Mouse (Mus musculus) limb, embryonic 11.5 days (tissue): Measurements from ENCODE around the gene Glyr1. TPM values are rescaled to one million over a fixed set of nuclear protein-coding genes. Genes with fewer than 3 reads are reported as not detected.
A peak's percentile ranks its signal among the peaks of the same experiment; 100 is the strongest.

Source experiments
- ATAC-seq: fragments of 200-750 bp; cut with Nextera tagmentation; 2 replicates; pipeline ENCODE4 v1.8.0; 2017; ENCODE audit warnings: low read depth; ENCODE audit not compliant: insufficient number of reproducible peaks, low FRiP score, low TSS enrichment
- DNase-seq: peaks from one replicate; pipeline ENCODE4 v3.0.0-alpha.2; 2015; ENCODE audit warnings: low spot score
- H3K27ac ChIP-seq: fragments of 300-500 bp; sonication (generic); replicated peaks from 2 replicates; pipeline ENCODE4 v1.5.1; 2014; ENCODE audit warnings: low read depth, mild to moderate bottlenecking, low read length
- H3K27me3 ChIP-seq: fragments of 300-500 bp; sonication (generic); 2 replicates; pipeline ENCODE4 v1.6.1; 2014; ENCODE audit warnings: mild to moderate bottlenecking, low read length, mixed read lengths; ENCODE audit not compliant: control insufficient read depth, insufficient read depth
- H3K36me3 ChIP-seq: fragments of 300-500 bp; sonication (generic); 2 replicates; pipeline ENCODE4 v1.6.1; 2014; ENCODE audit warnings: mild to moderate bottlenecking, low read length, moderate library complexity, mixed read lengths; ENCODE audit not compliant: control insufficient read depth, insufficient read depth
- H3K4me1 ChIP-seq: fragments of 300-500 bp; sonication (generic); 2 replicates; pipeline ENCODE4 v1.6.1; 2014; ENCODE audit warnings: low read length, mixed read lengths; ENCODE audit not compliant: control insufficient read depth, insufficient read depth
- H3K4me2 ChIP-seq: fragments of 300-500 bp; sonication (generic); 2 replicates; pipeline ENCODE4 v1.6.1; 2014; ENCODE audit warnings: low read depth, mild to moderate bottlenecking, moderate library complexity; ENCODE audit not compliant: severe bottlenecking
- H3K4me3 ChIP-seq: fragments of 300-500 bp; sonication (generic); 2 replicates; pipeline ENCODE4 v1.5.1; 2014; ENCODE audit warnings: low read depth, low read length
- H3K9ac ChIP-seq: fragments of 300-500 bp; sonication (generic); 2 replicates; pipeline ENCODE4 v1.6.1; 2014; ENCODE audit warnings: mild to moderate bottlenecking, low read length
- H3K9me3 ChIP-seq: fragments of 300-500 bp; sonication (generic); 2 replicates; pipeline ENCODE4 v1.6.1; 2016; ENCODE audit warnings: low read length; ENCODE audit not compliant: control insufficient read depth
- WGBS: fragments of 180-500 bp; shearing (Covaris S2); extraction: QIAGEN DNeasy Blood & Tissue Kit; methylation state at CpG from one replicate; pipeline ENCODE4 v1.1.7; 2014; 5-methylcytosine and 5-hydroxymethylcytosine counted together
- polyA plus RNA-seq: library from polyadenylated mRNA; unstranded; fragments of >200 nt; fragmentation: Nextera tagmentation; extraction: Ambion mirVana; gene quantifications from 2 replicates; pipeline ENCODE4 v1.2.1, GENCODE M21; 2014

The Glyr1 gene
- polyA plus RNA-seq, 1 experiment from 2014 or later: 122 TPM

GRCm38 (mm10) chr16:5024021-5024420 lies 25.6 kb downstream of the Glyr1 start:
- Histone ChIP-seq H3K4me2 (no peak overlapping the region), H3K4me1 (no peaks in the 10 kb centered on the region), H3K27ac (no peak overlapping the region), H3K9me3 (no peaks in the 10 kb centered on the region), H3K27me3 (no peaks in the 10 kb centered on the region), H3K9ac (no peak overlapping the region), H3K4me3 (no peak overlapping the region), H3K36me3 (peaks cover 33% of the 10 kb centered on the region)
- ATAC-seq (no peak), DNase-seq (no peak)
- 93% methylated on average over 3 of the region's 3 CpGs for whole genome bisulfite sequencing

DNA sequence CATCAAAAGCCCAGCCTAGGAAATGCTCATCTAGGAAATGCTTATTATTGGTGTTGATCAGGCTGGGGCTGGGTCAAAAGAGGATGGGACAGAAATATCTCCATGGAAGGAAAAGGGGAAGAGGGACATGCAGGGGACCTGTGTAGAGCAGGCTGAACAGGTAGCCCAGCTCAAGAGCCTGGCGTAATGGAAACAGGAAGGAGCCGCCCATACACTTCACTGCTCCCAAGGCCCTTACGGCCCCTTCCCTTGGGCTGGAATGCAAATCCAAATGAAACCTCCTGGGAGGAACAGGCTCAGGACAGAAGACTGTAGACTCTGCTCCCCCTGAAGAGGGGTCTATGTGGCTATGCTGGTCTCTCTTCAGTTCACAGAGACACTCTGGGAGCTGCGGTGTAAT lies 35.1 kb downstream of the Glyr1 start:
- no peaks in the 10 kb centered on the region for H3K9me3 ChIP-seq
- H3K27me3 ChIP-seq: no peaks in the 10 kb centered on the region
- 96% methylated on average over 4 of the region's 4 CpGs for WGBS
- no peak overlapping the region for H3K4me3 ChIP-seq
- no peak overlapping the region for H3K27ac ChIP-seq
- H3K4me1 ChIP-seq: peaks cover 9% of the 10 kb centered on the region
- DNase-seq: no peak
- ATAC-seq: no peak
- peaks cover 27% of the 10 kb centered on the region for H3K36me3 ChIP-seq
- no peak overlapping the region for H3K4me2 ChIP-seq
- no peak overlapping the region for H3K9ac ChIP-seq

- H3K27ac ChIP-seq: no peak within 1 kb of the TSS
- DNase-seq: peak; percentile 100
- H3K36me3 ChIP-seq: peaks cover 17% of the 10 kb centered on the region
- WGBS: under 1% methylated on average over 62 of the region's 63 CpGs
- peak within 1 kb of the TSS; percentile 67 for H3K9ac ChIP-seq
- H3K4me2 ChIP-seq: peak within 1 kb of the TSS; percentile 71
- H3K4me3 ChIP-seq: peak within 1 kb of the TSS; percentile 59
- no peaks in the 10 kb centered on the region for H3K27me3 ChIP-seq
- no peaks in the 10 kb centered on the region for H3K9me3 ChIP-seq
- H3K4me1 ChIP-seq: peaks cover 9% of the 10 kb centered on the region
- peak; percentile 99 for ATAC-seq
Measured at GRCm38 (mm10) chr16:5013054-5013838, 36.4 kb downstream of the Glyr1 start, which contains the start of gene Rogdi. Gene Rogdi, minus strand, starts transcription at chr16:5013553.

DNA sequence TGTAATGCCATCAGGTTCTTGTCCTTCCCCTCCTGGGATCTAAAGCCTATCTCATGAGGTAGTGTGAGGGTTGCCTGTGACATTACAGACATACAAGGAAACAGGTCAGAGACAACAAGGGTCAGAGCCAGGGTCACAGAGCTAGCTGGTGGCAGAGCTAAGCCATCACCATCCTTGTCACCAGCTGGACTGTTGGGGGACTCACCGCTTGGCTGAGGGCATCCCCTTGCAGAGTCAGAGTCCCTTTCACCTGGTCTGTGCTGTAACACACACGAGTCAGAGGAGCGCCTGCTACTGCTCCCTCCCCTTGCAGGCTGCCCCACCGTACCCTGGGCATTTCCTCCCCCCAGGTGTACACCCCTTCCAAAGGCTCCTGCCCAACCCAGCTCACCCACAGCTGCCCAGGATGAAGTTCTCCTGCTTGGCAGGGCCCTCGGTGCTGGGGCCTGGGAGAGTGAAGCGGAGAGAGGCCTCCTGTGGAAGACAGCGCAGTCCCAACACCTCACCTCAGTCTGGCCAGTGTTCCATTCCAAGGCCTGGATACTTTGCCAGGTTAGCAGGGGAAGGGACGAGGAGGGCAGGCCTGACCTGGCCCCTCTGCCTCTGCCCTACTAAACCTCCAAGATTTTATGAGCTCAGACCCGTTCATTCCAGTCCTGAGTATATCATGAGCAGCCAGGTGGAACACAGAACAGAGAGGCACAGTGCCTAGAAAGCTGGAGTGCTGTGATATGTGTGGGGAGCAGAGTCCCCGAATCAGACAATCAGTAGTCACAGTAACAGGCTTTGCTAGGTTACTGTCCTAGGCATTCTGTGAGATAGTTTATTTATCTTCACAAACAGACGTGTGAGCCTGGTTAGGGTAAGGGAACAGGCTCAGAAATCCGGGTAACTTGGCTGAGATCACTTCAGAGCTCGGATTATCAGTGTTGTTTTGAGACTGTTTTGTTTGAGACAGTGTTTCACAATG lies 37.3 kb downstream of the Glyr1 start:
- H3K4me1 ChIP-seq: peaks cover 9% of the 10 kb centered on the region

DNA sequence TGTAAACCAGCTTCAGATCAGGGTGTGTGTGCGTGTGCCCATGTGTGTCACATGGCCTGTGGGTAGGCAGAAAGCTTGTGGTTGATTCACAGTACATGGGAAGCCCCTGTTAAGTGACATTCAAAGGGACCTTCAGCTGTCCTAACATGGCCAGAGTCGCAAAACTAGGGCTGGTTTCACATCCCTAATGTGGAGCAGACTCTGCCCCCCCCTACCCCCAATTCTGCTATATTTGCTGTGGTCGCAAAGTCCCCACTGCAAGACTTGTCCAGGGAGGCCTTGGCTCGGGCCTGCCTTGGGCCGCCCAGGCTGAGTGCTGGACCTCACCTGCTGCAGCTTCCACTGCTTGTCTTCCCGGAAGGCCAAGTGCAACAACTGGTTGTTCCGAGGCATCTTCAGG lies 38.4 kb downstream of the Glyr1 start:
- Histone ChIP-seq H3K4me2 (no peak overlapping the region), H3K9ac (no peak overlapping the region), H3K27me3 (no peaks in the 10 kb centered on the region), H3K4me1 (peaks cover 9% of the 10 kb centered on the region), H3K27ac (no peak overlapping the region), H3K4me3 (no peak overlapping the region), H3K9me3 (no peaks in the 10 kb centered on the region), H3K36me3 (peaks cover 8% of the 10 kb centered on the region)
- WGBS: 91% methylated on average over 7 of the region's 7 CpGs
- DNase-seq: no peak
- ATAC-seq: no peak

More for the DNA sequence above, 37.3 kb downstream of the Glyr1 start:
- Histone ChIP-seq H3K27me3 (no peaks in the 10 kb centered on the region), H3K9ac (peak overlapping the region; percentile 67), H3K4me3 (peak overlapping the region; percentile 59), H3K9me3 (no peaks in the 10 kb centered on the region), H3K36me3 (peaks cover 12% of the 10 kb centered on the region), H3K4me2 (peak overlapping the region; percentile 71), H3K27ac (no peak overlapping the region)
- WGBS: 56% methylated on average over 13 of the region's 13 CpGs
- no peak for DNase-seq
- ATAC-seq: no peak

DNA sequence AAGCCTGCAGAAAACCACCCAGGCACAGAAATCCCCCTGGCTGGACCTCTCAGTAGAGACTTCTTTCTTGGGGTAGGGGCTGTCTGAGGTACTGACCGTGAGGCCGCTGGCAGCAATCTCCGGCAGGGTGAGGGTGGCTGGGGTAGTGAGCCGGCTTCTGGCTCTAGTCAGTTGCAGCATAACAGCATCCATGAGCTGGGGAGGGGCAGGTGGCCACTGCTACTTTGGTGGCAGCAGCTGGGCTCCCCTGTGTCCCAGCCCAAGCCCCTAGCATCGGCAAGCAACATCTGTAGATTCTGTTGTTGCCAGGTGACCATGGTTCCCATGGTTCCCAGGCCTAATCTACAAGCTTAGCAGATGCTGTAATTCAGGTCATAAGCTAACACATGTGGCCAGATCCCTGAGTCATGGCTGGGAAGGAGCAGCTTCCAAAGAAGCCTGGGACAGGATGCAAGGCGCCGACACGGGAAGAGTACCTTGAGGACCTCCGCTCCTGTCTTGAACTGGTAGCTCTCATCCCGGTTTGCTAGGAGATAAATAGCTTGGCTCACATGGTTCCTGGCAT lies 39.2 kb downstream of the Glyr1 start:
- H3K4me1 ChIP-seq: peaks cover 9% of the 10 kb centered on the region
- no peak overlapping the region for H3K4me2 ChIP-seq
- H3K9ac ChIP-seq: no peak overlapping the region
- no peak overlapping the region for H3K27ac ChIP-seq
- DNase-seq (no peak), ATAC-seq (no peak)
- H3K9me3 ChIP-seq: no peaks in the 10 kb centered on the region
- WGBS: 83% methylated on average over 10 of the region's 10 CpGs
- no peak overlapping the region for H3K4me3 ChIP-seq
- no peaks in the 10 kb centered on the region for H3K27me3 ChIP-seq
- peaks cover 3% of the 10 kb centered on the region for H3K36me3 ChIP-seq

DNA sequence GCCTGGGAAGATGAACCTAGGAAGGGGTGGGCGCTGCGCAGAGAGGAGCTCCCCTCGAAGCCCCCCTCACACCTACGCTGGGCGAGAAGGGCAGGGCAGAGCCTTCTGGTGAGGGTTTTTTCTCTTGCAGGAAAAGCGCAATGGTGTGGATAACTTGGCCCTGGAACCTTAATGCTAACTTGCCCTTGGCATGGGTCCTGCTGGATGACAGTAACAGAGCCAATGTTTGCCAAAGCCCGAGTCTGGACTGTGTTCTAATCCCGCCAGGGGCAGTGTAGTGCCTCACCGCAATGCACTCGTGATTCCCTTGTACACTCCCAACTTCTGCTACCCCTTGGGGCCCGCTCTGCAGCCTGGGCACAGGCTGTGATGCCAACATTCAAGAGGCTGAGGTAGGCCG lies 41.6 kb downstream of the Glyr1 start:
- WGBS: 83% methylated on average over 12 of the region's 12 CpGs
- no peaks in the 10 kb centered on the region for H3K27me3 ChIP-seq
- H3K4me2 ChIP-seq: no peak overlapping the region
- no peak for DNase-seq
- H3K27ac ChIP-seq: no peak overlapping the region
- H3K4me1 ChIP-seq: peaks cover 9% of the 10 kb centered on the region
- H3K4me3 ChIP-seq: no peak overlapping the region
- ATAC-seq: no peak
- no peak overlapping the region for H3K9ac ChIP-seq
- no peaks in the 10 kb centered on the region; the same call in 1 of the 2 replicates for H3K36me3 ChIP-seq
- H3K9me3 ChIP-seq: no peaks in the 10 kb centered on the region

DNA sequence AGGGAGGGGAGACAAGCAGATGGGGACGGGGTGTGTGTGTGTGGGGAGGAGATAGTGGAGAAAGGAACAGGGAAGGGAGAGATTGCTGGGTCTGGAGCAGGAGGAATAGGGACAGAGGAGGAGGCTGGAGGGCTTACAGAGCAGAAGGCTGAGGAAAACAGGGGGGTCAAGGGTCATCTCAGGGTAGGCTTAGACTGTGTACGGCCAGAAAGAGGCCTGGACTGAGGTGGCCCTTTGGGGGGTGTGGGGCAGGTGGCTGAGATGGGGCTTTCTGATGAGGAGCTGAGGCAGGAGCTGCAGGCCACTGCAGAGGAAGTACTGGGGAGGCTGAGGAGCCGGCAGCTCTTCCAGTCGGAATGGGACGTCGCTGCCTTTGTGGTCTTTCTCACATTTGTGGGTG lies 42.2 kb downstream of the Glyr1 start:
- DNase-seq (no peak), ATAC-seq (0 out of 2 replicates have a peak, but pooled peaks have one; percentile 32)
- Histone ChIP-seq H3K27ac (no peak overlapping the region), H3K4me3 (no peak overlapping the region), H3K27me3 (no peaks in the 10 kb centered on the region), H3K36me3 (no peaks in the 10 kb centered on the region; the same call in 1 of the 2 replicates), H3K4me2 (no peak overlapping the region), H3K4me1 (peaks cover 5% of the 10 kb centered on the region), H3K9me3 (no peaks in the 10 kb centered on the region), H3K9ac (no peak overlapping the region)
- WGBS: 42% methylated on average over 6 of the region's 6 CpGs
